Mouse (Mus musculus): ENCODE measurements around the gene Mall. TPM values are rescaled to one million over a fixed set of nuclear protein-coding genes. Genes with fewer than 3 reads are reported as not detected.

Mall gene
- polyA plus RNA-seq, 1 experiment = not detected

DNA sequence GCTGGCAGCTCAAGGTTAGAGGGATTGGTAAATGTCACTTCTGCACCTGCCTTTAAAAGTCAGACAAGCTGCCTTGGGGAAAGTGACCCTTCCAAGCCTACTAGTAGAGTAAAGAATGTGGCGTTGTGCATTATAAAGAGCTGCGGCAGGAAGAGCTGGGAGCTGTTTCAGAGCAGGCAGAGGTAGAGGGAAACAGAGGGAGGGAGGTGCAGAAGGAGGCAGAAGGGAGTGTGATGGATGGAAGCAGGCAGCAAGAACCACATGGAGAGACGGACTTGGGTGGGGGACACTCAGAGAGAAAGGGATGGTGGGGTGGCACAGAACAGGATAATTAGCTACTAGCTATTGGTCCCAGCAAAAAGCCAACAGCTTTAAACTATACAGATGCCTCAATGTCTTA lies 21.7 kb downstream of the Mall start:
- TF ChIP-seq FLI1 (IDR thresholded peaks at IDR 0.05; ENCODE audit: low read length) (no peak), GATA1 (IDR thresholded peaks at IDR 0.05; ENCODE audit: borderline replicate concordance, low read length) (no peak)
- H3K27me3 ChIP-seq (replicated peaks) = peaks cover 41% of the 10 kb centered on the region
- no peaks in the 10 kb centered on the region for H3K36me3 ChIP-seq (replicated peaks; ENCODE audit: low read length)
- no peak overlapping the region for H3K4me3 ChIP-seq (replicated peaks)
- no peaks in the 10 kb centered on the region for H3K9me3 ChIP-seq
- no peaks in the 10 kb centered on the region for H3K4me1 ChIP-seq

DNA sequence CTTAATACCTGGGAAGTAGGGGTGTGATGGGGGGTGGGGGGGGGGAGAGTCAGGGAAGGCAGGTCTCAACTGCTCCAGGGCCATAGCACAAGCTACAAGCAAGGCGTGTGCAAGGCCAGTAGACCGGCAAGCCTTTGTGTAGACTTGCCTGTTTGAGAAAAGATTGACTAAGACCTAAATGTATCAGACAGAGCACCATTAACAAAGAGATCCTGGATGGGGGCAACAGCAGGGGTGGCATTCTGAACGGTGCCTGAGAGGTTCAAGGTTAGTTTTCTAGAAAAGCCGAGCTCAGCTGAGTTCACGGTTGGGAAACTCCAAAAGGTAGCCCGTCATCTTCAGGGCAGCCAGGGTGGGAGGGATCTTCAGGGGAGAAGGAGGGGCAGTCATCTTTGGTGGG lies 24.5 kb downstream of the Mall start:
- Histone ChIP-seq H3K27me3 (replicated peaks) (peaks cover 34% of the 10 kb centered on the region), H3K4me3 (replicated peaks) (no peak overlapping the region), H3K36me3 (replicated peaks; ENCODE audit: low read length) (no peaks in the 10 kb centered on the region), H3K9me3 (no peaks in the 10 kb centered on the region), H3K4me1 (no peaks in the 10 kb centered on the region)
- TF ChIP-seq FLI1 (IDR thresholded peaks at IDR 0.05; ENCODE audit: low read length) (no peak), GATA1 (IDR thresholded peaks at IDR 0.05; ENCODE audit: borderline replicate concordance, low read length) (no peak)

DNA sequence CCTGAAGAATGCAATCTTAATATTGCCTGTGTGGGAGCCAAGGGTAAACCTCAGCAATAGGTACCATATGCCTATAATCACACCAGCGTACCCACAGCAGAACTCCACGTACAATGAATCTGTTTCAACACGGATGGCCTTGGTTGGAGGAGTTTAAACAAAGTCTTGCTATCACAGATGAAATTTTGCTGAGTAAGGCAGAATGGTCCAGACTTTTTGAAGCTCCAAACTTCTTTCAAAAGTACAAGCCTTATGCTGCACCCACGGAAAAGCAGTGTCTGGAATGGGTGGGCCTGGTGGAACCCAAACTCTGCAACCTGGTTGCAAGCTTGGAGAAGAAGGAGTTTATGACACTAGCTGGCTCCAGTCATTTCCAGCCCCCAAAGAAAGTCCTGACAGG lies 40.5 kb downstream of the Mall start:
- TF ChIP-seq FLI1 (IDR thresholded peaks at IDR 0.05; ENCODE audit: low read length) (no peak), GATA1 (IDR thresholded peaks at IDR 0.05; ENCODE audit: borderline replicate concordance, low read length) (no peak)
- Histone ChIP-seq H3K9me3 (peaks cover 8% of the 10 kb centered on the region; the same call in 1 of the 2 replicates), H3K27me3 (replicated peaks) (peaks cover 24% of the 10 kb centered on the region), H3K4me3 (replicated peaks) (no peak overlapping the region), H3K36me3 (replicated peaks; ENCODE audit: low read length) (no peaks in the 10 kb centered on the region), H3K4me1 (no peaks in the 10 kb centered on the region)

DNA sequence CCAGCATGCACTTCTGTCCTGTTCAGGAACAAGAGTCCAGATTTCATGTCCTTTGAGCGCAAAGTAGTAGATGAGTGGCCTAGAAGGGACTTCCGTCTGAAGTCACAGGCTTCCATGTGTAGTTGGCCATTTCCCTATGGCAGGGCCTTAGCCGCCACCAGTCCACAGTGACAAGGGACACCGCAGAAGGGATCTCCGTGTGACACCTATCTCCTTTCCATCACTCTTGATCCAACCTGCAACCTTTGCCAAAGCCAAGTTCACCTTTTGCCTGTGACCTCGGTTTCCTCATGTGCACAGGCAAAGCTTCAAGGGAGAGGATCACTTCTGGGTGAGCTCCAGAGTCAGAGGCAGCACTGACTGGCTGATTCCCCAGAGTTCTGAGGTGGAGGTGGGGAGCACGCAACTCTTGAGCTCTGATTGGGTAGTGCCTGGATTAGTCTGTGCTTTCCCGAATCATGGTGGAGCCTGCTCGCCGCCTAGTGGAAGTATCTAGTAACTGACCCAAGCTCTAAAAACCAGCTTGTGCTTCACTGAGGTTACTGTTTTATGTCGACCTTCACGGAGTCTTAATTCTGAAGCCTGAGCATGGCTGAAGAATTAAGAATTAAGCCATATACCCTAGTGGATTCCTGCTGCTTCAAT lies 45.9 kb downstream of the Mall start:
- Histone ChIP-seq H3K4me1 (no peaks in the 10 kb centered on the region), H3K4me3 (replicated peaks) (no peak overlapping the region), H3K36me3 (replicated peaks; ENCODE audit: low read length) (no peaks in the 10 kb centered on the region), H3K27me3 (replicated peaks) (peaks cover 33% of the 10 kb centered on the region), H3K9me3 (peaks cover 11% of the 10 kb centered on the region)
- TF ChIP-seq GATA1 (IDR thresholded peaks at IDR 0.05; ENCODE audit: borderline replicate concordance, low read length) (no peak), FLI1 (IDR thresholded peaks at IDR 0.05; ENCODE audit: low read length) (no peak)

DNA sequence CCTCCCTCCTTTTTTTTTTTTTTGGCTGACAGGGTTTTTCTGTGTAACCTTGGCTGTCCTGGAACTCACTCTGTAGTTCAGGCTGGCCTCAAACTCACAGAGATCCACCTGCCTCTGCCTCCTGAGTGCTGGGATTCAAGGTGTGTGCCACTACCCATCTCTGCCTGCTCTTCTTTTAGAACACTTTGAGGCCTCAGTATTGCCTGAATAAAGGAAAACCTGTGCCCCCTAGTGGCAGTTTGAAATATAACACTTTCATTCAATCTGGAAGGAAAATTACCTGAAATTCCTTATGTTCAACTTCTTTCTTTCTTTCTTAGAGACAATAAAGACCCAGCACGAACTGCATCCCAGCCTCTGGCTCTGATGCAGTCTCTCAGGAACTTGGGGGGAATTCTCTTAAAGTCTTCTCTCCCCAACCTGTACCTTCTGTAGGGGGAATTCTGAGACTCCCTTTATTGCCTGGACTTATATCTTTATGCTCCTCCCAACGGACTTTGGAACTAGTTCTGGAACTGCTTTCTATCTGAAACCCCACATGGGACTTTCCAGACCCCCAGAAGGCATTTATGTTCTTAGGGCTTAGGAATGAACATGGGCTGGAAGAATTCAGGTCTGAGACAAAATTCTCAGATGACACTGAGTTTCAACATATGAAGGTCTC lies 61.8 kb downstream of the Mall start:
- no peaks in the 10 kb centered on the region for H3K4me1 ChIP-seq
- no peak overlapping the region for H3K4me3 ChIP-seq (replicated peaks)
- H3K27me3 ChIP-seq (replicated peaks) = peaks cover 24% of the 10 kb centered on the region
- no peaks in the 10 kb centered on the region for H3K36me3 ChIP-seq (replicated peaks; ENCODE audit: low read length)
- TF ChIP-seq FLI1 (IDR thresholded peaks at IDR 0.05; ENCODE audit: low read length) (no peak), GATA1 (IDR thresholded peaks at IDR 0.05; ENCODE audit: borderline replicate concordance, low read length) (no peak)
- no peaks in the 10 kb centered on the region for H3K9me3 ChIP-seq

DNA sequence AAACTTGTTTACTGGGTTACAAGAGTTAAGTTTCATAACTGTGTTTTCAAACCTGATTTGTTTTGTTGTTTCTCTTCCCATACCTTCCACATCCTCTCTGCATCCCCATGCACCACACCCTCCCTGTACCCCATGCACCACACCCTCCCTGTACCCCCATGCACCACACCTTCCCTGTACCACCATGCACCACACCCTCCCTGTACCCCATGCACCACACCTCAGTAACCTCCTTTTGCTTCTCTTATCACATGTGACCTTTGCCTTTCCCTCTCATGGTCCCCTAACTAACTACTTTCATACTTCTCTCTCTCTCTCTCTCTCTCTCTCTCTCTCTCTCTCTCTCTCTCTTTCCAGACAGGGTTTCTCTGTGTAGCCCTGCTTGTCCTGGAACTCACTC lies 62.7 kb downstream of the Mall start:
- Histone ChIP-seq H3K36me3 (replicated peaks; ENCODE audit: low read length) (no peaks in the 10 kb centered on the region), H3K27me3 (replicated peaks) (peaks cover 25% of the 10 kb centered on the region), H3K9me3 (no peaks in the 10 kb centered on the region), H3K4me3 (replicated peaks) (peak overlapping the region; percentile 53), H3K4me1 (no peaks in the 10 kb centered on the region)
- TF ChIP-seq FLI1 (IDR thresholded peaks at IDR 0.05; ENCODE audit: low read length) (no peak), GATA1 (IDR thresholded peaks at IDR 0.05; ENCODE audit: borderline replicate concordance, low read length) (no peak)

DNA sequence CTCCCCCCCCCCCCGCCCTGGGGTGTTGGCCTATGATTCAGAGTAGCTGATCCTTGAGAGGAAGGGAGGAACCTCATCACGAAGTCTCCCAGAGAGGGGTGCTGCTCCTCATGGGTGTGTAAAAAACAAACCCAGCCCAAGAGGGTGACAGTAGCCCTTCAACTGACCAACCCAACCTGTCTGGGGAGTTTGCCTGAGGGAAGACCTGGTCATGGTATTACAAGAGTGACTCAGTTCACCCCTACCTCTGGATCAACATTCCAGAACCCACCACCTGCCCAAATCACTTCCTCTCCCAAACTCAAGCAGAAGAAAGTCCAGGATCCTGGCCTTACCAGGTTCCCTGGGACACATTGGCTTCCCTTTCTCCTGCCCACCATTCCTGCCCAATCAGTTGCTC lies 67.0 kb downstream of the Mall start:
- Histone ChIP-seq H3K27me3 (replicated peaks) (peaks cover 48% of the 10 kb centered on the region), H3K9me3 (peaks cover 6% of the 10 kb centered on the region), H3K4me3 (replicated peaks) (no peak overlapping the region), H3K4me1 (no peaks in the 10 kb centered on the region), H3K36me3 (replicated peaks; ENCODE audit: low read length) (no peaks in the 10 kb centered on the region)
- no peak for TF ChIP-seq GATA1 (IDR thresholded peaks at IDR 0.05; ENCODE audit: borderline replicate concordance, low read length)
- no peak for TF ChIP-seq FLI1 (IDR thresholded peaks at IDR 0.05; ENCODE audit: low read length)

DNA sequence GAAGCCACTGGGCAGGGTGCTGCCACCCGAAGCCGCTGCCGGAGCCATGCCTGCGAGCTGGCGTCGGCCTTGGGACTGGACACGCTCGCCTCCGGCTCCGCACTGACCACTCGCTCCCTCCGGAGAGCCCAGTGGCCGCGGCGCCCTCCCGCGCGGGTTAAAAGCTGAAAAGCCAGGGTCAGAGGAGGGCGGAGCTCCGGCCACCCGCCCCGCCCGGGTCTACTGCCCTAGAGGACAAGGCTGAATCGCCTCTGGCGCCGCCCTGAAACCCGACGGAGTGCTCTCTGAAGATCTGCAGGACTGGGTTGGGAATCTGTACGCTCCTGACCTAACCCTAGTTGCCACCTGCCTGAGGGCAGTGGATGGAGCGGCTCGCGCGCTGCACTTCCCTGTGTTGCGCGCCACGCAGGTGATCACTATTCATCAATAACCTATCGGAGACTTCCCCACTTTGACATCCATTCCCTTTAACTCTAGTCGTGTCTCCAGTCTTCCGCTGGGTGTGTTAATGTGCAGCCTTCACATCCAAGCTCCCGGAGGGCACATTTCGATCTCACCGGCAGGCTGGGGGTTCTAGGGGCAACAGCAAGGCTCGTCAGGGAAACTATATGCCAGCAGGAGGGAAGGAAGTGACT lies 73.5 kb downstream of the Mall start, which contains the start of gene Mal:
Gene Mal, minus strand, starts transcription at position 610 of the 635 bp plus-strand sequence.
- Histone ChIP-seq H3K4me3 (replicated peaks) (peak within 1 kb of the TSS; percentile 74), H3K9me3 (peaks cover under 1% of the 10 kb centered on the region; the same call in 1 of the 2 replicates), H3K4me1 (peaks cover 7% of the 10 kb centered on the region), H3K27me3 (replicated peaks) (peaks cover 93% of the 10 kb centered on the region), H3K36me3 (replicated peaks; ENCODE audit: low read length) (no peaks in the 10 kb centered on the region)
- TF ChIP-seq FLI1 (IDR thresholded peaks at IDR 0.05; ENCODE audit: low read length) = no peak
- no peak for TF ChIP-seq GATA1 (IDR thresholded peaks at IDR 0.05; ENCODE audit: borderline replicate concordance, low read length)

DNA sequence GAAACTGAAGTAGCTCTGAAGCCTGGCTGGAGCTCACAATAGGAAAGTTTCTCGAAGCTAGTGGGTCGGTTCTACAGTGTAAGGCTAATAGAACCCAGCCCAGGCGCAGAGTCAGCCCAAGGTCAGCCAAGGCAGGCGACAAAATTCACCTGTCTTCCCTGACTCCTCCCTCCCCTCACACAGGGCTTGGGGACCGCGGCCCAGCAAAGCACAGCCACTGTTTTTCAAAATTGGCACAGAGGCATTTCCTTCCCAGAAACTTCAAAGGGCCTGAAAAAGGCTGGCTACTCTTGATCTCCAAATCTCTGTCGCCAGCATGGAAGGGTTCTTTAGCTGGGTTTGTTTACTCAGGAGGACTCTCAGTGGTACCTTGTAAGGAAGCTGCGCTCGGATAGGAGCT lies 74.3 kb downstream of the Mall start:
- TF ChIP-seq GATA1 (IDR thresholded peaks at IDR 0.05; ENCODE audit: borderline replicate concordance, low read length) (no peak), FLI1 (IDR thresholded peaks at IDR 0.05; ENCODE audit: low read length) (no peak)
- no peak overlapping the region for H3K4me3 ChIP-seq (replicated peaks)
- peaks cover 91% of the 10 kb centered on the region for H3K27me3 ChIP-seq (replicated peaks)
- H3K9me3 ChIP-seq = no peaks in the 10 kb centered on the region
- peaks cover 7% of the 10 kb centered on the region for H3K4me1 ChIP-seq
- H3K36me3 ChIP-seq (replicated peaks; ENCODE audit: low read length) = no peaks in the 10 kb centered on the region

DNA sequence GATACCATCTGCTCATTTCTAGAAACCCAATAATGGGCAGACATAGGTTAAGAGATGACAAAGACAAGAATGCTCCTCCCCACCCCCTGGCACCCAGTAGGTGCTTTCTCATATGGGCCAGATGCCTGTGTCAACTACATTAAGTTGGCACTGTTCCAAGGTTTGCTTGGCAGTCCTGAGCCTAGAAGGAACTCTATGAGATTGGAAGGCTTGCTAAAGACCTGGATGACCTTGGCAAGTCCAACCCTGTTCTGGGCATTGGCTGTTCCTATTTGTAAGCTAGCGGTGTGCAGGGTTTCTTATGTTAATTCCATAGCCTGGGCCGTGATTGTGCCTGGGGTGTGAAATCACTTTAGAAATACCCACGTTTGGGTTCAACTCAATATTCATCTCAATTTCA lies 74.9 kb downstream of the Mall start:
- Histone ChIP-seq H3K9me3 (no peaks in the 10 kb centered on the region), H3K4me1 (peaks cover 7% of the 10 kb centered on the region), H3K27me3 (replicated peaks) (peaks cover 90% of the 10 kb centered on the region), H3K36me3 (replicated peaks; ENCODE audit: low read length) (no peaks in the 10 kb centered on the region), H3K4me3 (replicated peaks) (no peak overlapping the region)
- TF ChIP-seq FLI1 (IDR thresholded peaks at IDR 0.05; ENCODE audit: low read length) = no peak
- TF ChIP-seq GATA1 (IDR thresholded peaks at IDR 0.05; ENCODE audit: borderline replicate concordance, low read length) = no peak

Other genes starting within 250 kb of the Mall start
- 0.16 TPM in 1 of 2 replicates, not detected in the other for gene Kcnip3, start 207.8 kb downstream of the Mall start, polyA plus RNA-seq (2012; ENCODE audit: insufficient read depth, low replicate concordance)
- not detected in 2 replicates for gene Prom2, start 188.5 kb downstream of the Mall start, polyA plus RNA-seq (2012; ENCODE audit: insufficient read depth, low replicate concordance)
- not detected in 2 replicates for gene Zfp661, start 142.8 kb downstream of the Mall start, polyA plus RNA-seq (2012; ENCODE audit: insufficient read depth, low replicate concordance)
- 49.2 and 113 TPM in 2 replicates for gene Mrps5, start 142.7 kb downstream of the Mall start, polyA plus RNA-seq (2012; ENCODE audit: insufficient read depth, low replicate concordance)
- gene Mal, start 73.2 kb downstream of the Mall start, polyA plus RNA-seq (2012; ENCODE audit: insufficient read depth, low replicate concordance) = not detected in 2 replicates
- 0.95 TPM in 1 of 2 replicates, not detected in the other for gene Nphp1, start 59.0 kb upstream of the Mall start, polyA plus RNA-seq (2012; ENCODE audit: insufficient read depth, low replicate concordance)
- gene Mtln, start 62.6 kb upstream of the Mall start, polyA plus RNA-seq (2012; ENCODE audit: insufficient read depth, low replicate concordance) = 97.8 and 136 TPM in 2 replicates
- 0.63 TPM in 1 of 2 replicates, not detected in the other for gene Bub1, start 101.9 kb upstream of the Mall start, polyA plus RNA-seq (2012; ENCODE audit: insufficient read depth, low replicate concordance)
- gene Acoxl, start 108.9 kb upstream of the Mall start, polyA plus RNA-seq (2012; ENCODE audit: insufficient read depth, low replicate concordance) = not detected in 2 replicates